Mouse (Mus musculus) stomach, embryonic 14.5 days (tissue): ENCODE data around the gene Pnmal2. TPM values are rescaled to one million over a fixed set of nuclear protein-coding genes. Genes with fewer than 3 reads are reported as not detected.

ENCODE experiments used
- ATAC-seq: fragments of 200-750 bp; cut with Nextera tagmentation; 2 replicates; pipeline ENCODE4 v1.8.0; 2017; ENCODE audit warnings: low read depth, moderate TSS enrichment; ENCODE audit not compliant: insufficient number of reproducible peaks, insufficient read depth, low FRiP score
- H3K27ac ChIP-seq: fragments of 300-500 bp; sonication (generic); 2 replicates; pipeline ENCODE4 v1.5.1; 2014; ENCODE audit warnings: mild to moderate bottlenecking, low read length, moderate library complexity, mixed read lengths
- H3K27me3 ChIP-seq: fragments of 300-500 bp; sonication (generic); 2 replicates; pipeline ENCODE4 v1.6.1; 2014; ENCODE audit warnings: low read length, control low read depth, mixed read lengths; ENCODE audit not compliant: control insufficient read depth, insufficient read depth
- H3K36me3 ChIP-seq: fragments of 300-500 bp; sonication (generic); 2 replicates; pipeline ENCODE4 v1.6.1; 2014; ENCODE audit warnings: mild to moderate bottlenecking, control low read depth, low read length, moderate library complexity, mixed read lengths; ENCODE audit not compliant: control insufficient read depth, insufficient read depth
- H3K4me1 ChIP-seq: fragments of 300-500 bp; sonication (generic); 2 replicates; pipeline ENCODE4 v1.6.1; 2014; ENCODE audit warnings: low read length, control low read depth, mixed read lengths; ENCODE audit not compliant: control insufficient read depth, insufficient read depth
- H3K4me2 ChIP-seq: fragments of 300-500 bp; sonication (generic); replicated peaks from 2 replicates; pipeline ENCODE4 v1.6.1; 2014; ENCODE audit warnings: low read depth, low read length, control low read depth
- H3K4me3 ChIP-seq: fragments of 300-500 bp; sonication (generic); 2 replicates; pipeline ENCODE4 v1.5.1; 2014; ENCODE audit warnings: low read depth, low read length, control low read depth
- H3K9ac ChIP-seq: fragments of 300-500 bp; sonication (generic); replicated peaks from 2 replicates; pipeline ENCODE4 v1.6.1; 2014; ENCODE audit warnings: low read depth, mild to moderate bottlenecking, control low read depth, low read length, moderate library complexity, mixed read lengths
- H3K9me3 ChIP-seq: fragments of 300-500 bp; sonication (generic); 2 replicates; pipeline ENCODE4 v1.6.1; 2016; ENCODE audit warnings: low read depth, low read length, control low read depth; ENCODE audit not compliant: control insufficient read depth
- WGBS: fragments of 180-500 bp; shearing (Covaris S2); extraction: QIAGEN DNeasy Blood & Tissue Kit; methylation state at CpG from one replicate; pipeline ENCODE4 v1.1.7; 2014; 5-methylcytosine and 5-hydroxymethylcytosine counted together
- polyA plus RNA-seq: library from polyadenylated mRNA; unstranded; fragments of >200 nt; fragmentation: Nextera tagmentation; extraction: Ambion mirVana; gene quantifications from 2 replicates; pipeline ENCODE4 v1.2.1, GENCODE M21; 2014

The Pnmal2 gene
- polyA plus RNA-seq, 1 experiment from 2014 or later = 8.8 TPM

GRCm38 (mm10) chr7:16920150-16920579 is 24.3 kb upstream of the Pnmal2 start:
- Histone ChIP-seq H3K9me3 (no peaks in the 10 kb centered on the region), H3K4me1 (peaks cover 31% of the 10 kb centered on the region), H3K4me3 (no peak overlapping the region), H3K36me3 (peaks cover 50% of the 10 kb centered on the region), H3K27me3 (no peaks in the 10 kb centered on the region), H3K4me2 (0 out of 2 replicates have a peak overlapping the region, but pooled peaks have one; percentile 10), H3K9ac (no peak overlapping the region), H3K27ac (no peak overlapping the region)
- 84% methylated on average over 7 of the region's 7 CpGs for WGBS
- ATAC-seq = no peak

DNA sequence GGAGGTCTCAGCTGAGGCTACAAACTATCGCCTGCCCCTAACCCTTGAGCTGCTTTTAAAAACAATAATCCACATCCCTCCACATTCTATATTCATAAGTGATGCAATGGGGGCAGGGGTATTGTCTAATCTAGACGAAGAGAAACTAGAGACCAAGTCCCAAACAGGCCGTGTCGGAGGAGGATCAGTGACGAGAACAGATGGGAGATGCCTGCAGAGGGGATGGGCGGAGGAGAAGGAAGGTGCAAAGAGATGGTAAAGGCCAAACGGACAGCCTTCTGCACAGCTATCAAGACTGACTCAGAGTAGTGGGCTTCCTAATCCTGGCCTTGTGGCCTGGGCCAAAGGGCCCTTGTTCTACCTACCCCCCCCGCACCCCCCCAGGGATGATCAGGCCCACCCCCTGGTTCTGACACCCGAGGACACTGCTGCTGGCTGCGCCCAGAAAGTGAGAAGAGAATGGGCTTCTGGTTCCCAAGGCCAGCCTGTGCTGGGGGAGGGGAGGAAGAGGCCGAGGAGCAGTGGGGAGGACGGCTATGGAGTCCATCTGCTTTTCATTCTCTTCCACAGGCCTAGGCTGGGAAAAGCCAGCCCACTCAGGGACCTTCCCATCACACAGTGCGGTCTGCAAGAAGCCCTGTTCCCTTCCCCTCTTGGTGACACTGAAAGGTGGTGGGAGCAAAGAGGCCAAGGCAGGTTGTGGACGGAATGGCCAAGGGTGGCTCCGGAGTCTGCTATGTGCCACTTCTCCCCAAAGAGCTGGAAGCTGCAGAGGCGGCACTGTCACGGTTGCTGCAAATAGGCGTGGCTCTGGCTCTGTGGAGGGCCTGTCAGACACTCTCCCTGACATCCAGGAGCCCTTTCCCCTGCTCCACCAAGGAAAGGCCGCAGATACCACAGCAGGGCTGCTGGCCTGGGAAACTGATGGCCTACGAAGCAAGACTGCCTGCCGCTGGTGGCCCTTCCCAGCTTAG is 23.4 kb upstream of the Pnmal2 start:
- Histone ChIP-seq H3K27ac (peak overlapping the region; percentile 70; the same call in 1 of the 2 replicates), H3K4me1 (peaks cover 31% of the 10 kb centered on the region), H3K4me3 (peak overlapping the region; percentile 94; the same call in 1 of the 2 replicates), H3K4me2 (peak overlapping the region; percentile 65), H3K36me3 (peaks cover 42% of the 10 kb centered on the region), H3K9me3 (no peaks in the 10 kb centered on the region), H3K27me3 (no peaks in the 10 kb centered on the region), H3K9ac (no peak overlapping the region; the same call in 1 of the 2 replicates)
- WGBS = 46% methylated on average over 21 of the region's 21 CpGs
- no peak for ATAC-seq

DNA sequence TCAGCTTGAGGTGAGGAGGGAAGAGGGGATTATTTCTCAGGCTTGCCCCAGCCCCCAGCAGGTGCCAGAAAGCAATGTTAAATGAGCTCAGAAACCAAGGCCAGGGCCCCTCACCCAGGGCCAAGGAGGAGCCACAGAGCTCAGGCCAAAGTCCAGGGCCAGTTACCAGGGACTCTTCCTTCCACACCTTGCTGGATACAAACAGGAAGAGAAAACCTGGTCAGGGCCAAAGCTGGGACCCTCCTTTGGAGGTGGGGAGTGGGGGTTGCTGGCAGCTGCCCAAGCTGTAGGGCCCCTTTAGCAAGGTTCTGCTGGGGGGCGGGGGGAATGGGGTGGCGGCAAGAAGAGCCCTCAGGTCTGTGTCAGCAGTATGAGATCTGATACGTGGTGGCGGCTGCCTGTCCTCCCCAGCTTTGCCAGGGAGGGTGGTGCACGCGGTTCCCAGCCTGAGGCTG is 22.6 kb upstream of the Pnmal2 start:
- Histone ChIP-seq H3K4me3 (peak overlapping the region; percentile 94; the same call in 1 of the 2 replicates), H3K27me3 (no peaks in the 10 kb centered on the region), H3K27ac (peak overlapping the region; percentile 70; the same call in 1 of the 2 replicates), H3K9ac (peak overlapping the region; percentile 96; the same call in 1 of the 2 replicates), H3K4me2 (peak overlapping the region; percentile 65), H3K9me3 (no peaks in the 10 kb centered on the region), H3K4me1 (peaks cover 31% of the 10 kb centered on the region), H3K36me3 (peaks cover 34% of the 10 kb centered on the region)
- 32% methylated on average over 6 of the region's 6 CpGs for WGBS
- ATAC-seq = no peak

GRCm38 (mm10) chr7:16922360-16922973 is 22.0 kb upstream of the Pnmal2 start:
- H3K36me3 ChIP-seq = peaks cover 28% of the 10 kb centered on the region
- peak overlapping the region; percentile 65 for H3K4me2 ChIP-seq
- peak overlapping the region; percentile 96 for H3K9ac ChIP-seq
- ATAC-seq = no peak
- peak overlapping the region; percentile 94 for H3K4me3 ChIP-seq
- no peaks in the 10 kb centered on the region for H3K27me3 ChIP-seq
- WGBS = 43% methylated on average over 10 of the region's 10 CpGs
- H3K9me3 ChIP-seq = no peaks in the 10 kb centered on the region
- peak overlapping the region; percentile 70; the same call in 1 of the 2 replicates for H3K27ac ChIP-seq
- H3K4me1 ChIP-seq = peaks cover 31% of the 10 kb centered on the region

- H3K27ac ChIP-seq = peak overlapping the region; percentile 94
- no peaks in the 10 kb centered on the region for H3K27me3 ChIP-seq
- peak overlapping the region; percentile 94 for H3K4me3 ChIP-seq
- peaks cover 18% of the 10 kb centered on the region for H3K36me3 ChIP-seq
- H3K4me2 ChIP-seq = peak overlapping the region; percentile 65
- WGBS = under 1% methylated on average over 48 of the region's 57 CpGs
- peak overlapping the region; percentile 96 for H3K9ac ChIP-seq
- no peaks in the 10 kb centered on the region for H3K9me3 ChIP-seq
- no peak; the same call in 1 of the 2 replicates for ATAC-seq
- H3K4me1 ChIP-seq = peaks cover 31% of the 10 kb centered on the region
Measured at GRCm38 (mm10) chr7:16923283-16924036, 21.0 kb upstream of the Pnmal2 start.

GRCm38 (mm10) chr7:16924037-16924834 is 20.2 kb upstream of the Pnmal2 start, which contains the start of gene Calm3:
Calm3 (minus strand) TSS chr7:16924114.
- H3K9me3 ChIP-seq = no peaks in the 10 kb centered on the region
- peak; percentile 91 for ATAC-seq
- H3K4me3 ChIP-seq = peak within 1 kb of the TSS; percentile 94
- peak within 1 kb of the TSS; percentile 94 for H3K27ac ChIP-seq
- H3K9ac ChIP-seq = peak within 1 kb of the TSS; percentile 96
- H3K27me3 ChIP-seq = no peaks in the 10 kb centered on the region
- H3K4me2 ChIP-seq = peak within 1 kb of the TSS; percentile 65
- peaks cover 31% of the 10 kb centered on the region for H3K4me1 ChIP-seq
- H3K36me3 ChIP-seq = peaks cover 11% of the 10 kb centered on the region; the same call in 1 of the 2 replicates
- WGBS = 2% methylated on average over 63 of the region's 64 CpGs

GRCm38 (mm10) chr7:16928341-16928740 is 16.1 kb upstream of the Pnmal2 start:
- 0 out of 2 replicates have a peak, but pooled peaks cover 4% of the 10 kb centered on the region for H3K4me1 ChIP-seq
- no peaks in the 10 kb centered on the region for H3K36me3 ChIP-seq
- H3K27ac ChIP-seq = no peak overlapping the region
- no peaks in the 10 kb centered on the region for H3K27me3 ChIP-seq
- no peaks in the 10 kb centered on the region for H3K9me3 ChIP-seq
- H3K4me2 ChIP-seq = no peak overlapping the region
- H3K4me3 ChIP-seq = no peak overlapping the region
- WGBS = 40% methylated on average over 2 of the region's 2 CpGs
- H3K9ac ChIP-seq = no peak overlapping the region
- ATAC-seq = no peak
